Mouse (Mus musculus): ENCODE results near the gene Usp27x. TPM values are rescaled to one million over a fixed set of nuclear protein-coding genes. Genes with fewer than 3 reads are reported as not detected.

The Usp27x gene
- polyA plus RNA-seq, 2 experiments, result 0.52 to 3.9 TPM

GRCm38 (mm10) chrX:7415308-7415707 lies 39.7 kb upstream of the Usp27x start:
- Histone ChIP-seq H3K27me3 (ENCODE audit: control insufficient read depth, insufficient read depth, low read length) (no peaks in the 10 kb centered on the region), H3K36me3 (ENCODE audit: control insufficient read depth, insufficient read depth, low read length) (no peaks in the 10 kb centered on the region), H3K4me1 (ENCODE audit: control insufficient read depth, insufficient read depth, low read length) (no peaks in the 10 kb centered on the region), H3K27ac (replicated peaks; ENCODE audit: low read depth, low read length) (no peak overlapping the region), H3K4me2 (replicated peaks; ENCODE audit: low read depth, low read length, severe bottlenecking) (no peak overlapping the region), H3K4me3 (replicated peaks; ENCODE audit: low read length) (no peak overlapping the region), H3K9ac (ENCODE audit: low read depth, low read length, severe bottlenecking) (no peak overlapping the region), H3K9me3 (ENCODE audit: control insufficient read depth, low read length) (no peaks in the 10 kb centered on the region)
- ATAC-seq (ENCODE audit: low FRiP score, low read depth), result no peak
- 76% methylated on average over 6 of the region's 6 CpGs for WGBS
- no peak for DNase-seq (ENCODE audit: low spot score)
- TF ChIP-seq POLR2A (IDR thresholded peaks at IDR 0.05; ENCODE audit: borderline replicate concordance, extremely low read depth, insufficient read depth, insufficient read length), result no peak

- 44% methylated on average over 16 of the region's 16 CpGs for WGBS
- peak overlapping the region; percentile 10; the same call in 1 of the 2 replicates for H3K4me3 ChIP-seq (replicated peaks; ENCODE audit: low read length)
- peak overlapping the region; percentile 33; the same call in 1 of the 2 replicates for H3K4me2 ChIP-seq (replicated peaks; ENCODE audit: low read depth, low read length, severe bottlenecking)
- H3K9ac ChIP-seq (ENCODE audit: low read depth, low read length, severe bottlenecking), result peak overlapping the region; percentile 43; the same call in 1 of the 2 replicates
- H3K27ac ChIP-seq (replicated peaks; ENCODE audit: low read depth, low read length), result no peak overlapping the region
- H3K4me1 ChIP-seq (ENCODE audit: control insufficient read depth, insufficient read depth, low read length), result no peaks in the 10 kb centered on the region
- H3K36me3 ChIP-seq (ENCODE audit: control insufficient read depth, insufficient read depth, low read length), result no peaks in the 10 kb centered on the region
- no peaks in the 10 kb centered on the region for H3K9me3 ChIP-seq (ENCODE audit: control insufficient read depth, low read length)
- no peaks in the 10 kb centered on the region for H3K27me3 ChIP-seq (ENCODE audit: control insufficient read depth, insufficient read depth, low read length)
- ATAC-seq (ENCODE audit: low FRiP score, low read depth) (no peak), DNase-seq (ENCODE audit: low spot score) (no peak)
- no peak for TF ChIP-seq POLR2A (IDR thresholded peaks at IDR 0.05; ENCODE audit: borderline replicate concordance, extremely low read depth, insufficient read depth, insufficient read length)
Observed at GRCm38 (mm10) chrX:7412239-7413033, 36.8 kb upstream of the Usp27x start.

GRCm38 (mm10) chrX:7376586-7376985 lies 956 bp upstream of the Usp27x start:
- Histone ChIP-seq H3K9ac (ENCODE audit: low read depth, low read length, severe bottlenecking) (peak overlapping the region; percentile 64), H3K9me3 (ENCODE audit: control insufficient read depth, low read length) (no peaks in the 10 kb centered on the region)

GRCm38 (mm10) chrX:7375322-7375715 lies 311 bp downstream of the Usp27x start:
- TF ChIP-seq POLR2A (IDR thresholded peaks at IDR 0.05; ENCODE audit: borderline replicate concordance, extremely low read depth, insufficient read depth, insufficient read length), result no peak
- H3K4me1 ChIP-seq (ENCODE audit: control insufficient read depth, insufficient read depth, low read length), result 0 out of 2 replicates have a peak, but pooled peaks cover 4% of the 10 kb centered on the region
- peak overlapping the region; percentile 65 for H3K4me2 ChIP-seq (replicated peaks; ENCODE audit: low read depth, low read length, severe bottlenecking)
- DNase-seq (ENCODE audit: low spot score) (no peak), ATAC-seq (ENCODE audit: low FRiP score, low read depth) (0 out of 2 replicates have a peak, but pooled peaks have one; percentile 2)
- H3K27me3 ChIP-seq (ENCODE audit: control insufficient read depth, insufficient read depth, low read length), result no peaks in the 10 kb centered on the region
- no peaks in the 10 kb centered on the region for H3K36me3 ChIP-seq (ENCODE audit: control insufficient read depth, insufficient read depth, low read length)
- WGBS, result 41% methylated on average over 5 of the region's 40 CpGs
- peak overlapping the region; percentile 49 for H3K4me3 ChIP-seq (replicated peaks; ENCODE audit: low read length)
- H3K9me3 ChIP-seq (ENCODE audit: control insufficient read depth, low read length), result no peaks in the 10 kb centered on the region
- H3K9ac ChIP-seq (ENCODE audit: low read depth, low read length, severe bottlenecking), result peak overlapping the region; percentile 64
- peak overlapping the region; percentile 88 for H3K27ac ChIP-seq (replicated peaks; ENCODE audit: low read depth, low read length)

More at GRCm38 (mm10) chrX:7376586-7376985, 956 bp upstream of the Usp27x start:
- H3K36me3 ChIP-seq (ENCODE audit: control insufficient read depth, insufficient read depth, low read length), result no peaks in the 10 kb centered on the region
- H3K4me3 ChIP-seq (replicated peaks; ENCODE audit: low read length), result peak overlapping the region; percentile 49
- H3K27ac ChIP-seq (replicated peaks; ENCODE audit: low read depth, low read length), result peak overlapping the region; percentile 88
- TF ChIP-seq POLR2A (IDR thresholded peaks at IDR 0.05; ENCODE audit: borderline replicate concordance, extremely low read depth, insufficient read depth, insufficient read length), result no peak
- H3K4me2 ChIP-seq (replicated peaks; ENCODE audit: low read depth, low read length, severe bottlenecking), result peak overlapping the region; percentile 65
- ATAC-seq (ENCODE audit: low FRiP score, low read depth) (no peak), DNase-seq (ENCODE audit: low spot score) (no peak)
- H3K4me1 ChIP-seq (ENCODE audit: control insufficient read depth, insufficient read depth, low read length), result 0 out of 2 replicates have a peak, but pooled peaks cover 4% of the 10 kb centered on the region
- H3K27me3 ChIP-seq (ENCODE audit: control insufficient read depth, insufficient read depth, low read length), result no peaks in the 10 kb centered on the region
- WGBS, result 38% methylated on average over 4 of the region's 4 CpGs

- no peak overlapping the region for H3K9ac ChIP-seq (ENCODE audit: low read depth, low read length, severe bottlenecking)
- ATAC-seq (ENCODE audit: low FRiP score, low read depth), result no peak
- no peaks in the 10 kb centered on the region for H3K4me1 ChIP-seq (ENCODE audit: control insufficient read depth, insufficient read depth, low read length)
- no peak overlapping the region for H3K27ac ChIP-seq (replicated peaks; ENCODE audit: low read depth, low read length)
- no peak overlapping the region for H3K4me2 ChIP-seq (replicated peaks; ENCODE audit: low read depth, low read length, severe bottlenecking)
- no peaks in the 10 kb centered on the region for H3K36me3 ChIP-seq (ENCODE audit: control insufficient read depth, insufficient read depth, low read length)
- no peaks in the 10 kb centered on the region for H3K27me3 ChIP-seq (ENCODE audit: control insufficient read depth, insufficient read depth, low read length)
- H3K4me3 ChIP-seq (replicated peaks; ENCODE audit: low read length), result no peak overlapping the region
- TF ChIP-seq POLR2A (IDR thresholded peaks at IDR 0.05; ENCODE audit: borderline replicate concordance, extremely low read depth, insufficient read depth, insufficient read length), result no peak
- no peak for DNase-seq (ENCODE audit: low spot score)
- no peaks in the 10 kb centered on the region for H3K9me3 ChIP-seq (ENCODE audit: control insufficient read depth, low read length)
- WGBS, result 38% methylated on average over 2 of the region's 2 CpGs
Observed at GRCm38 (mm10) chrX:7325455-7325854, 50.2 kb downstream of the Usp27x start.

All from limb, embryonic 14.5 days (tissue).